Mouse (Mus musculus) spleen, adult 2 months (tissue): ENCODE data around the gene Notum. TPM values are rescaled to one million over a fixed set of nuclear protein-coding genes. Genes with fewer than 3 reads are reported as not detected.

ENCODE experiments used
- DNase-seq, 2 experiments: peaks; one replicate each; pipeline versions ENCODE4 v3.0.0 to v3.0.0-alpha.2; 2012 to 2021; ENCODE audit warnings: low spot score in 2 of 2, low read depth in 1 of 2
- H3K27ac ChIP-seq: fragments of 200-500 bp; 2 replicates; pipeline ENCODE4 v1.5.1; 2012; ENCODE audit warnings: low read length, inconsistent platforms; ENCODE audit not compliant: insufficient read depth
- H3K27me3 ChIP-seq: fragments of 200-500 bp; 2 replicates; pipeline ENCODE4 v1.6.1; 2012; ENCODE audit warnings: mild to moderate bottlenecking, moderate library complexity, low read length, inconsistent platforms; ENCODE audit not compliant: control insufficient read depth, insufficient read depth
- H3K36me3 ChIP-seq: fragments of 200-500 bp; 2 replicates; pipeline ENCODE4 v1.6.1; 2012; ENCODE audit warnings: mild to moderate bottlenecking, low read length, inconsistent platforms; ENCODE audit not compliant: control insufficient read depth, insufficient read depth
- H3K4me1 ChIP-seq: fragments of 200-500 bp; 2 replicates; pipeline ENCODE4 v1.6.1; 2011; ENCODE audit warnings: inconsistent platforms; ENCODE audit not compliant: control insufficient read depth, insufficient read depth, insufficient read length
- H3K4me3 ChIP-seq: fragments of 200-500 bp; 2 replicates; pipeline ENCODE4 v1.5.1; 2011; ENCODE audit warnings: mild to moderate bottlenecking, inconsistent platforms; ENCODE audit not compliant: insufficient read depth, insufficient read length; ENCODE audit errors: extremely low read depth
- CTCF ChIP-seq: fragments of 200-500 bp; IDR thresholded peaks from 2 replicates; pipeline ENCODE4 v1.5.1; 2011; ENCODE audit warnings: mild to moderate bottlenecking, inconsistent platforms; ENCODE audit not compliant: insufficient read depth, insufficient read length, insufficient replicate concordance; ENCODE audit errors: extremely low read depth
- POLR2A ChIP-seq: fragments of 200-500 bp; IDR thresholded peaks from 2 replicates; pipeline ENCODE4 v1.6.1; 2011; ENCODE audit warnings: low read depth, low read length, inconsistent platforms
- WGBS: fragments of 180-500 bp; shearing (Covaris S2); methylation state at CpG from one replicate; pipeline ENCODE4 v1.1.7; 2018; 5-methylcytosine and 5-hydroxymethylcytosine counted together
- polyA plus RNA-seq: library from polyadenylated mRNA; depleted of rRNA; stranded (reverse); fragments of >200 nt; gene quantifications from 2 replicates; pipeline ENCODE4 v1.2.3, GENCODE M21; 2012

The Notum gene
- polyA plus RNA-seq, 1 experiment: 0.08 TPM

GRCm38 (mm10) chr11:120627468-120628300 is 33.3 kb downstream of the Notum start:
- peaks cover 6% of the 10 kb centered on the region for H3K36me3 ChIP-seq
- peak overlapping the region; percentile 35; the same call in 1 of the 2 replicates for H3K4me3 ChIP-seq
- 16% methylated on average over 22 of the region's 22 CpGs for WGBS
- no peaks in the 10 kb centered on the region for H3K27me3 ChIP-seq
- peaks cover 53% of the 10 kb centered on the region for H3K4me1 ChIP-seq
- peak; percentile 70 to 72 for DNase-seq
- TF ChIP-seq POLR2A: no peak
- no peak for TF ChIP-seq CTCF
- peak overlapping the region; percentile 81 for H3K27ac ChIP-seq

GRCm38 (mm10) chr11:120626785-120627467 is 34.0 kb downstream of the Notum start:
- peak overlapping the region; percentile 81 for H3K27ac ChIP-seq
- WGBS: 80% methylated on average over 11 of the region's 11 CpGs
- H3K4me1 ChIP-seq: peaks cover 48% of the 10 kb centered on the region
- DNase-seq: no peak
- no peak for TF ChIP-seq POLR2A
- TF ChIP-seq CTCF: no peak
- no peak overlapping the region for H3K4me3 ChIP-seq
- no peaks in the 10 kb centered on the region for H3K27me3 ChIP-seq
- peaks cover 10% of the 10 kb centered on the region for H3K36me3 ChIP-seq

- Histone ChIP-seq H3K4me3 (peak within 1 kb of the TSS; percentile 95), H3K36me3 (peaks cover 23% of the 10 kb centered on the region), H3K27ac (peak within 1 kb of the TSS; percentile 75), H3K4me1 (peaks cover 33% of the 10 kb centered on the region), H3K27me3 (no peaks in the 10 kb centered on the region)
- no peak for DNase-seq
- WGBS: 11% methylated on average over 5 of the region's 5 CpGs
- TF ChIP-seq POLR2A (no peak), CTCF (no peak)
Measured at GRCm38 (mm10) chr11:120625152-120625775, 35.7 kb downstream of the Notum start, which contains the start of gene Sirt7. Sirt7 (minus strand) TSS chr11:120625240.

- peak; percentile 59 to 86 for DNase-seq
- WGBS: under 1% methylated on average over 51 of the region's 53 CpGs
- peaks cover 27% of the 10 kb centered on the region for H3K4me1 ChIP-seq
- H3K27ac ChIP-seq: peak overlapping the region; percentile 75
- H3K4me3 ChIP-seq: peak overlapping the region; percentile 95
- no peak for TF ChIP-seq CTCF
- peak; percentile 92 for TF ChIP-seq POLR2A
- no peaks in the 10 kb centered on the region for H3K27me3 ChIP-seq
- peaks cover 29% of the 10 kb centered on the region for H3K36me3 ChIP-seq
Measured at GRCm38 (mm10) chr11:120624680-120625111, 36.3 kb downstream of the Notum start.

- peaks cover 21% of the 10 kb centered on the region for H3K4me1 ChIP-seq
- no peak for TF ChIP-seq POLR2A
- TF ChIP-seq CTCF: peak; percentile 77; the same call in 1 of the 2 replicates
- H3K27me3 ChIP-seq: no peaks in the 10 kb centered on the region
- peak in 1 of 2 experiments; percentile 78 for DNase-seq
- peak overlapping the region; percentile 75 for H3K27ac ChIP-seq
- WGBS: 12% methylated on average over 30 of the region's 30 CpGs
- peak overlapping the region; percentile 95 for H3K4me3 ChIP-seq
- peaks cover 30% of the 10 kb centered on the region for H3K36me3 ChIP-seq
Measured at GRCm38 (mm10) chr11:120623961-120624679, 36.9 kb downstream of the Notum start.

GRCm38 (mm10) chr11:120622805-120623204 is 38.2 kb downstream of the Notum start:
- peaks cover 14% of the 10 kb centered on the region; the same call in 1 of the 2 replicates for H3K4me1 ChIP-seq
- peaks cover 39% of the 10 kb centered on the region for H3K36me3 ChIP-seq
- TF ChIP-seq POLR2A: no peak
- TF ChIP-seq CTCF: no peak
- no peak overlapping the region for H3K27ac ChIP-seq
- no peaks in the 10 kb centered on the region for H3K27me3 ChIP-seq
- no peak overlapping the region for H3K4me3 ChIP-seq
- DNase-seq: no peak
- WGBS: 95% methylated on average over 6 of the region's 6 CpGs
